9 mouse cellular contexts compared by ENCODE assay signal in genomic region chr14:117938554-117938953, GRCm38 (mm10).
A peak's percentile ranks its signal among the peaks of the same experiment; 100 is the strongest.
DNase-seq lines count a peak whose midpoint lies in the region; ATAC-seq and TF ChIP-seq lines count a peak whose summit lies in the region.
"Had no signal": no experiment of that assay in that cellular context is flagged by ENCODE, and none has a peak within 500 bp of the region (broad histone marks: within the 10 kb centered on the region; RNA-seq: fewer than 3 reads in every experiment).

No protein-coding gene starts in this region.

- H3K27ac ChIP-seq in heart, embryonic 11.5 days (ENCODE audit: low read depth, low read length), result no peak overlapping the region
- H3K27ac ChIP-seq in thymus, adult 2 months (ENCODE audit: control insufficient read depth, insufficient read depth, low read length), result no peak overlapping the region
- H3K27ac ChIP-seq in embryonic facial prominence, embryonic 13.5 days, result no peak overlapping the region
- H3K27ac ChIP-seq in limb, embryonic 11.5 days (replicated peaks; ENCODE audit: low read depth, low read length), result no peak overlapping the region
- H3K27ac ChIP-seq: neural tube, embryonic 13.5 days had no signal

- ATAC-seq in heart, embryonic 11.5 days (replicated peaks; ENCODE audit: insufficient number of reproducible peaks, low FRiP score, low TSS enrichment), result no peak
- ATAC-seq in embryonic facial prominence, embryonic 13.5 days (ENCODE audit: insufficient number of reproducible peaks, insufficient read depth, low FRiP score, low TSS enrichment, low read depth), result 0 out of 2 replicates have a peak, but pooled peaks have one; percentile 62
- ATAC-seq in limb, embryonic 11.5 days (ENCODE audit: insufficient number of reproducible peaks, low FRiP score, low TSS enrichment, low read depth), result peak; percentile 49; the same call in 1 of the 2 replicates

- peak; percentile 79 for DNase-seq in heart, adult 11 months
- DNase-seq in thymus, adult 2 months, result peak; percentile 3
- no peak for DNase-seq in thymus, adult 18-20 months
- DNase-seq in limb, embryonic 11.5 days (ENCODE audit: low spot score), result peak; percentile 63
- DNase-seq in thymus, postnatal 25 days, result peak; percentile 4
- DNase-seq in right cerebral cortex, postnatal 25 days, result no peak

- H3K27me3 ChIP-seq in heart, embryonic 11.5 days (ENCODE audit: control insufficient read depth, insufficient read depth, low read length), result peaks cover 54% of the 10 kb centered on the region
- no peaks in the 10 kb centered on the region for H3K27me3 ChIP-seq in thymus, adult 2 months (ENCODE audit: control insufficient read depth, insufficient read depth, low read length)
- H3K27me3 ChIP-seq in embryonic facial prominence, embryonic 13.5 days, result no peaks in the 10 kb centered on the region
- H3K27me3 ChIP-seq in limb, embryonic 11.5 days (ENCODE audit: control insufficient read depth, insufficient read depth, low read length), result no peaks in the 10 kb centered on the region

- no peaks in the 10 kb centered on the region for H3K4me1 ChIP-seq in heart, embryonic 11.5 days (ENCODE audit: control insufficient read depth, insufficient read depth, low read length)
- no peaks in the 10 kb centered on the region for H3K4me1 ChIP-seq in thymus, adult 2 months (replicated peaks; ENCODE audit: control insufficient read depth, insufficient read depth, low read length)
- peaks cover 18% of the 10 kb centered on the region for H3K4me1 ChIP-seq in embryonic facial prominence, embryonic 13.5 days
- H3K4me1 ChIP-seq in limb, embryonic 11.5 days (ENCODE audit: control insufficient read depth, insufficient read depth, low read length), result 0 out of 2 replicates have a peak, but pooled peaks cover 2% of the 10 kb centered on the region

- H3K36me3 ChIP-seq in heart, embryonic 11.5 days (ENCODE audit: control insufficient read depth, insufficient read depth, low read length), result no peaks in the 10 kb centered on the region
- no peaks in the 10 kb centered on the region for H3K36me3 ChIP-seq in thymus, adult 2 months (ENCODE audit: control insufficient read depth, insufficient read depth, low read length)
- no peaks in the 10 kb centered on the region for H3K36me3 ChIP-seq in embryonic facial prominence, embryonic 13.5 days
- H3K36me3 ChIP-seq in limb, embryonic 11.5 days (ENCODE audit: control insufficient read depth, insufficient read depth, low read length), result no peaks in the 10 kb centered on the region
- H3K36me3 ChIP-seq: neural tube, embryonic 13.5 days had no signal

- H3K4me3 ChIP-seq in heart, embryonic 11.5 days (ENCODE audit: low read depth, low read length), result no peak overlapping the region
- H3K4me3 ChIP-seq in thymus, adult 2 months (ENCODE audit: control insufficient read depth, insufficient read depth, low read length), result no peak overlapping the region
- no peak overlapping the region for H3K4me3 ChIP-seq in embryonic facial prominence, embryonic 13.5 days
- H3K4me3 ChIP-seq in limb, embryonic 11.5 days (ENCODE audit: low read depth, low read length), result no peak overlapping the region
- H3K4me3 ChIP-seq: neural tube, embryonic 13.5 days had no signal

- 36% methylated on average over 2 of the region's 2 CpGs for WGBS in heart, embryonic 11.5 days (ENCODE audit: insufficient replicate concordance)
- 46% methylated on average over 2 of the region's 2 CpGs for WGBS in thymus, adult 2 months
- WGBS in embryonic facial prominence, embryonic 13.5 days, result 6% methylated on average over 2 of the region's 2 CpGs
- WGBS in limb, embryonic 11.5 days, result 23% methylated on average over 2 of the region's 2 CpGs

- H3K4me2 ChIP-seq in heart, embryonic 11.5 days, result no peak overlapping the region
- H3K4me2 ChIP-seq in embryonic facial prominence, embryonic 13.5 days, result no peak overlapping the region
- H3K4me2 ChIP-seq in limb, embryonic 11.5 days (ENCODE audit: low read depth, severe bottlenecking), result no peak overlapping the region
- H3K4me2 ChIP-seq: neural tube, embryonic 13.5 days had no signal

- no peaks in the 10 kb centered on the region for H3K9me3 ChIP-seq in heart, embryonic 11.5 days (replicated peaks; ENCODE audit: control insufficient read depth, low read length)
- no peaks in the 10 kb centered on the region for H3K9me3 ChIP-seq in embryonic facial prominence, embryonic 13.5 days
- H3K9me3 ChIP-seq in limb, embryonic 11.5 days (ENCODE audit: control insufficient read depth, low read length), result no peaks in the 10 kb centered on the region
- H3K9me3 ChIP-seq: neural tube, embryonic 13.5 days had no signal

- TF ChIP-seq CTCF in thymus, adult 2 months (IDR thresholded peaks at IDR 0.05; ENCODE audit: borderline replicate concordance, control insufficient read depth, extremely low read depth, insufficient read depth, low read length, poor library complexity), result no peak

- no peak for TF ChIP-seq POLR2A in thymus, adult 2 months (IDR thresholded peaks at IDR 0.05; ENCODE audit: control insufficient read depth, extremely low read depth, insufficient read depth, low read length, poor library complexity)

- H3K9ac ChIP-seq in heart, embryonic 11.5 days (ENCODE audit: low read depth, low read length), result no peak overlapping the region
- no peak overlapping the region for H3K9ac ChIP-seq in embryonic facial prominence, embryonic 13.5 days
- no peak overlapping the region for H3K9ac ChIP-seq in limb, embryonic 11.5 days (ENCODE audit: low read length)
- H3K9ac ChIP-seq: neural tube, embryonic 13.5 days had no signal

Comparison
In these comparisons a context has a peak if more than half of its experiments do, and no peak if none do; other contexts are left out.
1. DNase-seq: peak in heart, adult 11 months (single experiment), thymus, adult 2 months (single experiment), limb, embryonic 11.5 days (single experiment) and thymus, postnatal 25 days (single experiment); none in thymus, adult 18-20 months (0 of 2) and right cerebral cortex, postnatal 25 days (single experiment).